Mouse (Mus musculus) heart, postnatal 0 days (tissue): Measurements from ENCODE around the gene Pdzd2. TPM values are rescaled to one million over a fixed set of nuclear protein-coding genes. Genes with fewer than 3 reads are reported as not detected.

Experiments used
- ATAC-seq: fragments of 200-750 bp; cut with Nextera tagmentation; 2 replicates; pipeline ENCODE4 v1.8.0; 2017; ENCODE audit warnings: low read depth, moderate number of reproducible peaks, moderate library complexity; ENCODE audit not compliant: insufficient read depth
- DNase-seq: peaks from one replicate; pipeline ENCODE4 v3.0.0-alpha.2; 2016; ENCODE audit warnings: low spot score
- H3K27ac ChIP-seq: fragments of 300-500 bp; sonication (generic); 2 replicates; pipeline ENCODE4 v1.5.1; 2014; ENCODE audit warnings: low read depth, mild to moderate bottlenecking
- H3K27me3 ChIP-seq: fragments of 300-500 bp; sonication (generic); 2 replicates; pipeline ENCODE4 v1.6.1; 2014; ENCODE audit warnings: low read length, mixed read lengths; ENCODE audit not compliant: control insufficient read depth, insufficient read depth
- H3K36me3 ChIP-seq: fragments of 300-500 bp; sonication (generic); replicated peaks from 2 replicates; pipeline ENCODE4 v1.6.1; 2014; ENCODE audit warnings: low read length, mixed read lengths; ENCODE audit not compliant: control insufficient read depth, insufficient read depth
- H3K4me1 ChIP-seq: fragments of 300-500 bp; sonication (generic); 2 replicates; pipeline ENCODE4 v1.6.1; 2014; ENCODE audit warnings: antibody characterized with exemption; ENCODE audit not compliant: control insufficient read depth, insufficient read depth
- H3K4me2 ChIP-seq: fragments of 300-500 bp; sonication (generic); 2 replicates; pipeline ENCODE4 v1.6.1; 2014; ENCODE audit warnings: low read depth, mild to moderate bottlenecking, low read length, moderate library complexity
- H3K4me3 ChIP-seq: fragments of 300-500 bp; sonication (generic); 2 replicates; pipeline ENCODE4 v1.5.1; 2014; ENCODE audit warnings: low read depth, low read length
- H3K9ac ChIP-seq: fragments of 300-500 bp; sonication (generic); replicated peaks from 2 replicates; pipeline ENCODE4 v1.6.1; 2014; ENCODE audit warnings: low read depth, low read length, mixed read lengths
- H3K9me3 ChIP-seq: fragments of 300-500 bp; sonication (generic); replicated peaks from 2 replicates; pipeline ENCODE4 v1.6.1; 2016; ENCODE audit warnings: low read length; ENCODE audit not compliant: control insufficient read depth
- CTCF ChIP-seq: IDR thresholded peaks from 2 replicates; pipeline ENCODE4 v1.5.1; 2016; ENCODE audit warnings: antibody characterized with exemption, control low read depth, low read depth
- EP300 ChIP-seq: IDR thresholded peaks from 2 replicates; pipeline ENCODE4 v1.6.1; 2016; ENCODE audit warnings: antibody characterized with exemption, low read depth
- WGBS: fragments of 180-500 bp; shearing (Covaris S2); extraction: QIAGEN DNeasy Blood & Tissue Kit; methylation state at CpG from one replicate; pipeline ENCODE4 v1.1.7; 2014; 5-methylcytosine and 5-hydroxymethylcytosine counted together
- polyA plus RNA-seq: library from polyadenylated mRNA; unstranded; fragments of >200 nt; fragmentation: Nextera tagmentation; extraction: Ambion mirVana; gene quantifications from 2 replicates; pipeline ENCODE4 v1.2.1, GENCODE M21; 2015
- total RNA-seq: library from RNA; depleted of rRNA; stranded (reverse); fragments of >200 nt; gene quantifications from 2 replicates; pipeline ENCODE4 v1.2.3, GENCODE M21; 2014; ENCODE audit warnings: low replicate concordance

Gene Pdzd2
- total and polyA plus RNA-seq, 2 experiments from 2014 or later, result 36.1 to 86.0 TPM

GRCm38 (mm10) chr15:12565281-12565680 lies 174.4 kb downstream of the Pdzd2 start:
- no peak for TF ChIP-seq CTCF
- no peak for TF ChIP-seq EP300
- no peaks in the 10 kb centered on the region for H3K9me3 ChIP-seq
- DNase-seq, result no peak
- no peak for ATAC-seq
- no peak overlapping the region for H3K4me3 ChIP-seq
- H3K4me1 ChIP-seq, result no peaks in the 10 kb centered on the region
- no peak overlapping the region for H3K27ac ChIP-seq
- no peaks in the 10 kb centered on the region for H3K27me3 ChIP-seq
- H3K4me2 ChIP-seq, result no peak overlapping the region
- 71% methylated on average over 8 of the region's 8 CpGs for WGBS
- no peak overlapping the region for H3K9ac ChIP-seq
- H3K36me3 ChIP-seq, result no peaks in the 10 kb centered on the region

GRCm38 (mm10) chr15:12560505-12560904 lies 179.2 kb downstream of the Pdzd2 start:
- H3K36me3 ChIP-seq, result no peaks in the 10 kb centered on the region
- no peaks in the 10 kb centered on the region for H3K27me3 ChIP-seq
- 35% methylated on average over 8 of the region's 8 CpGs for WGBS
- ATAC-seq (no peak), DNase-seq (no peak)
- no peak overlapping the region for H3K4me2 ChIP-seq
- H3K4me1 ChIP-seq, result no peaks in the 10 kb centered on the region
- no peak overlapping the region for H3K4me3 ChIP-seq
- H3K27ac ChIP-seq, result no peak overlapping the region
- TF ChIP-seq EP300 (no peak), CTCF (no peak)
- H3K9me3 ChIP-seq, result no peaks in the 10 kb centered on the region
- H3K9ac ChIP-seq, result no peak overlapping the region

GRCm38 (mm10) chr15:12557663-12558436 lies 181.9 kb downstream of the Pdzd2 start:
- H3K9me3 ChIP-seq, result no peaks in the 10 kb centered on the region
- H3K27me3 ChIP-seq, result no peaks in the 10 kb centered on the region
- H3K9ac ChIP-seq, result no peak overlapping the region
- H3K4me2 ChIP-seq, result no peak overlapping the region
- ATAC-seq (no peak), DNase-seq (no peak)
- no peak overlapping the region for H3K4me3 ChIP-seq
- no peak overlapping the region for H3K27ac ChIP-seq
- H3K4me1 ChIP-seq, result peaks cover 13% of the 10 kb centered on the region
- WGBS, result 65% methylated on average over 11 of the region's 11 CpGs
- TF ChIP-seq EP300 (no peak), CTCF (no peak)
- H3K36me3 ChIP-seq, result no peaks in the 10 kb centered on the region

- ATAC-seq (no peak), DNase-seq (no peak)
- H3K4me2 ChIP-seq, result no peak overlapping the region
- H3K27me3 ChIP-seq, result no peaks in the 10 kb centered on the region
- H3K4me3 ChIP-seq, result no peak overlapping the region
- H3K9me3 ChIP-seq, result no peaks in the 10 kb centered on the region
- no peak overlapping the region for H3K9ac ChIP-seq
- H3K27ac ChIP-seq, result no peak overlapping the region
- peaks cover 23% of the 10 kb centered on the region for H3K4me1 ChIP-seq
- no peaks in the 10 kb centered on the region for H3K36me3 ChIP-seq
- WGBS, result 42% methylated on average over 3 of the region's 3 CpGs
- TF ChIP-seq EP300 (no peak), CTCF (no peak)
Measured at GRCm38 (mm10) chr15:12553211-12553610, 186.5 kb downstream of the Pdzd2 start.

GRCm38 (mm10) chr15:12550919-12551318 lies 188.8 kb downstream of the Pdzd2 start:
- H3K27me3 ChIP-seq, result no peaks in the 10 kb centered on the region
- no peaks in the 10 kb centered on the region for H3K36me3 ChIP-seq
- no peak overlapping the region for H3K9ac ChIP-seq
- no peak overlapping the region for H3K4me3 ChIP-seq
- no peak for TF ChIP-seq EP300
- TF ChIP-seq CTCF, result peak; percentile 25
- H3K27ac ChIP-seq, result no peak overlapping the region
- peaks cover 23% of the 10 kb centered on the region for H3K4me1 ChIP-seq
- 59% methylated on average over 3 of the region's 3 CpGs for WGBS
- DNase-seq, result no peak
- no peaks in the 10 kb centered on the region for H3K9me3 ChIP-seq
- H3K4me2 ChIP-seq, result no peak overlapping the region
- ATAC-seq, result no peak

- WGBS, result 36% methylated on average over 9 of the region's 9 CpGs
- H3K27me3 ChIP-seq, result no peaks in the 10 kb centered on the region
- DNase-seq, result no peak
- no peaks in the 10 kb centered on the region for H3K36me3 ChIP-seq
- peak overlapping the region; percentile 64 for H3K4me3 ChIP-seq
- ATAC-seq, result no peak
- TF ChIP-seq CTCF (no peak), EP300 (no peak)
- H3K27ac ChIP-seq, result peak overlapping the region; percentile 77; the same call in 1 of the 2 replicates
- peaks cover 23% of the 10 kb centered on the region for H3K4me1 ChIP-seq
- peak overlapping the region; percentile 90 for H3K4me2 ChIP-seq
- no peaks in the 10 kb centered on the region for H3K9me3 ChIP-seq
- H3K9ac ChIP-seq, result no peak overlapping the region
Measured at GRCm38 (mm10) chr15:12550376-12550775, 189.3 kb downstream of the Pdzd2 start.
